Mouse (Mus musculus): ENCODE data around the gene Tacr1.

Gene Tacr1

GRCm38 (mm10) chr6:82528631-82529030, 126.5 kb downstream of the Tacr1 start:
- no peak for DNase-seq

- DNase-seq, result no peak
Measured at GRCm38 (mm10) chr6:82536641-82537040, 134.5 kb downstream of the Tacr1 start.

DNA sequence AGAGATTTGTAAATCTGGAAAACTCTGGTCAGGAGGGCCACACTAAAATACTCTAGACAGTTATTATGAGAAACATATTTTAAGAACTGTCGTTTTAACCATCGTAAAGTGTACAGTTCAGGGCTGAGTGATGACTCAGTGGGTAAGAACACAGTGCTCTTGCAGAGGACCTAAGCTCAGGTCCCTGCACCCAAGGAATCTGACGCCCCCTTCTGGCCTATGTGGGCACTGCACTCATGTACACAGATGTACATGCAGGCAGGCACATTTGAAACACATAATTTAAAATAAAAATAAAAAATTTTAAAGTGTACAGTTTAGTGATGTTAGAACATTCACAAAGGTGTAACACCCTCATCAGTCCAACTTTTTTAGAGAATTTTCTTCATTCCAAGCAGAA, 147.1 kb downstream of the Tacr1 start:
- no peak for DNase-seq

GRCm38 (mm10) chr6:82575445-82575844, 173.3 kb downstream of the Tacr1 start:
- DNase-seq, result no peak

DNA sequence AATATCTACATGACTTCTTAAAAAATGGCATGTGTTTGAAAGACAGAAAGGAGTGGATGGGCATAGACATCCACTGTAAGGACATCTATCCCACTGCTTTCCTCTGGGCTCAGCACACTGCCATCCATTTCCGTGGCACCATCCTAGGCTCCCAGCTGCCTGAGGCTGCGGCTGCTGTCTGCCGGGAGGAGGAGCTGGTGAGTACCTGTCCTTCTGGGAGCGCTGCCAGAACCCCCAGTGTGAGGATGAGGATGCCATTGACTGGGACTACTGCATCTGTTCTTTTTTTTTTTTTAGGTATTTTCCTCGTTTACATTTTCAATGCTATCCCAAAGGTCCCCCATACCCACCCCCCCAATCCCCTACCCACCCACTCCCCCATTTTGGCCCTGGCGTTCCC, 183.3 kb downstream of the Tacr1 start:
- no peak for DNase-seq

DNA sequence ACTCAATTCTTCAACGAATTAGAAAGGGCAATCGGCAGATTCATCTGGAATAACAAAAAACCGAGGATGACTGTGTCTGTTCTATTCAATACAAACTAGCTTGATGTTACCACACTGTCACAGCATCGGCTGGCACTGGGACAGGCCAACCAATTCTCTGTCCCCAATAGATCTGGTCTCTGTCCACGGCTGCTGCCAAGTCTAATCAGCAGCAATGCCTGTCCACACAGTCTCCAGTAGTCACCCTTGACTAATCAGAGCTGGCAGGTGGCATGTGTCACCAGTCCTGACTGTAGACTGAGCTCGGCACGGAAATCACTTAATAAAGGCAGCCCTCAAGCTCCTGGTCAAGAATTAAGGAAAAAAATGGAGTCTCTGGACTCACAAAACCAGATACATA, 187.3 kb downstream of the Tacr1 start:
- DNase-seq, result no peak

DNA sequence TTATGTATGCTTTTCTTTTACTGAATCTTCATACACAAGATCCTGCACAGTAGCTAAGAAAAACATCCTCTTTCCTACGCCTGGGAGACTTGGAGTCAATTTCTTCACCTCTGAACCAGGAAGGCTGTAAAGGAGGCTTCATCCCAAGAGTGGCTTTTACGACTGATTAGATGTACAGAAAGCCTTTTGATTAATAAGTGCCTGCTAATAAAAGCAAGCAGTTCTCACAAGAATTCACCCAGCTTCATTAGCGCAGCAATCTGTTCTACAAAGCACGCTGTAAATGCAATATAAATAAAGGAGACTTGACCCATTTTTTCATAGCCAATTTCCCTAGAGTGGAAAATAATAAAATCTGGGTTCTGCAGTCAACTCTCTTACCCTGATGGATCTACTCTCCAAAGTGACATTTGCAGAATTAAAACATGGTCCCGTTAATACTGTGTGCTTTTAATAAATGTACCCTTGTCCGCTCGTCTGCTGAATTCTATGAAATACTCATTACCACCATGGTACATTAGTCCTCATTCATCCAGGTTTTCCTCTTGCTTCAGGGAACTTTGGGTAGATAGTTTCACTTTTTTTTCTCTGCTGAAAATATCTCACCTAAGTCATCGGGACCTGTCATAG, 193.4 kb downstream of the Tacr1 start:
- no peak for DNase-seq

GRCm38 (mm10) chr6:82603228-82603627, 201.1 kb downstream of the Tacr1 start:
- DNase-seq, result no peak

GRCm38 (mm10) chr6:82603665-82604064, 201.5 kb downstream of the Tacr1 start:
- peak; percentile 66 for DNase-seq

- DNase-seq, result no peak
Measured at GRCm38 (mm10) chr6:82604791-82605190, 202.7 kb downstream of the Tacr1 start.

DNA sequence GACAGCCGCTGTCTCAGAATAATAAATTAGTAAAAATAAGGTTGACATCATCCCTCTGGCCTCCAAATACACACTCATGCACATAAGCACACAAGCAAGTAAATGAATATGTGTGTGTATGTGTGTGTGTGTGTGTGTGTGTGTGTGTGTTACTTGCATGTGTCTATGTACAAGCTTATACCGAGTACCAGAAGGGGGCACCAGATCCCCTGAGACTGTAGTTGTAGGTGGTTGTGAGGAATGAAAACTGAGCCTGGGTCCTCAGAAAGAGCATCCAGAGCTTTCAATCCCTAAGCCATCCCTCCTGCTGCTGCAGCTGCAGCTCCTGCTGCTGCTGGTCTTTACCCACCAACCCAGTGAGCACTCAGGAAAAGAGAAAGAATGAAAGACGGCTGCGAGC, 206.6 kb downstream of the Tacr1 start:
- DNase-seq, result no peak

- no peak for DNase-seq
Measured at GRCm38 (mm10) chr6:82609339-82609926, 207.3 kb downstream of the Tacr1 start.
